Mouse (Mus musculus): Measurements from ENCODE around the gene 1810030O07Rik.

- no peak for TF ChIP-seq TAL1 (IDR thresholded peaks at IDR 0.05; ENCODE audit: low read length)
- no peak for TF ChIP-seq GATA1 (IDR thresholded peaks at IDR 0.05; ENCODE audit: low read length)
These were observed 12.6 kb upstream of the 1810030O07Rik start for GRCm38 (mm10) chrX:12686071-12686470.

Measured in erythroblast, embryonic 14.5 days (primary cell).